Mouse (Mus musculus): ENCODE data around the gene Mamdc2.

- TF ChIP-seq POLR2A (IDR thresholded peaks at IDR 0.05; ENCODE audit: borderline replicate concordance, low read depth, low read length) (no peak), CTCF (IDR thresholded peaks at IDR 0.05; ENCODE audit: low read depth, low read length) (peak; percentile 20; the same call in 1 of the 2 replicates)
Observed at GRCm38 (mm10) chr19:23478895-23479596, 30.8 kb upstream of the Mamdc2 start.
